Mouse (Mus musculus): ENCODE measurements around the gene Plch2.

DNA sequence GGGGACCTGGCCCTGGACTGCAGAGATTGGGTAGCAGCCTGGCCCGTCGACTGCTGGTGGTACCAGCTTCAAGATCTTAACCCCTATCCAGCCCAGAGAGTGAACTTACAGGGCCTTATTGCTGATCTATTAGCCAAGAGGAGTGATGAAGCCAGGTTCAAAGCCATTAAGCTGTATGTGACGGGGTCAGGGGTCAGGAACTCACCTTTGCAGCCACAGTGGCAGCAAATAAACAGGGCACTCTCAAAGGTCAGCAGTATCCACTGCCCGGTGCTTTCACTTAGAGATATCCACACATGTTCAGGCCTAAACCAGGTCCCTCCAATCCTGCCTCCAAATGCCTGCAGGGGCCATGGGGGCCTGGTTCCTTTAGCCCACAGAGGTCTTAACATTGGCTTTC is 41.0 kb downstream of the Plch2 start:
- TF ChIP-seq POLR2A (IDR thresholded peaks at IDR 0.05; ENCODE audit: extremely low read depth, insufficient read depth, low read length) (no peak), CTCF (IDR thresholded peaks at IDR 0.05; ENCODE audit: extremely low read depth, insufficient read depth, low read length) (no peak)
